Mouse (Mus musculus): ENCODE results near the gene Lmntd2. TPM values are rescaled to one million over a fixed set of nuclear protein-coding genes. Genes with fewer than 3 reads are reported as not detected.

The Lmntd2 gene
- polyA plus RNA-seq, 1 experiment from 2014 or later, result 3.9 TPM

- Histone ChIP-seq H3K36me3 (peaks cover 46% of the 10 kb centered on the region), H3K4me3 (peak within 1 kb of the TSS; percentile 83), H3K27me3 (ENCODE audit: insufficient read depth, poor library complexity, severe bottlenecking) (no peaks in the 10 kb centered on the region), H3K9me3 (no peaks in the 10 kb centered on the region), H3K27ac (peak within 1 kb of the TSS; percentile 95), H3K4me1 (replicated peaks) (peaks cover 44% of the 10 kb centered on the region)
- DNase-seq (ENCODE audit: low spot score), result peak; percentile 98
- WGBS, result under 1% methylated on average over 39 of the region's 39 CpGs
These were observed 19.9 kb downstream of the Lmntd2 start, which contains the start of the genes Hras and Lrrc56 for GRCm38 (mm10) chr7:141193948-141194347. TSS of gene Hras (minus strand) at chr7:141194005. TSS of gene Lrrc56 (plus strand) at chr7:141194157.

- H3K27me3 ChIP-seq (ENCODE audit: insufficient read depth, poor library complexity, severe bottlenecking), result no peaks in the 10 kb centered on the region
- peaks cover 44% of the 10 kb centered on the region for H3K4me1 ChIP-seq (replicated peaks)
- WGBS, result under 1% methylated on average over 35 of the region's 43 CpGs
These were observed 20.5 kb downstream of the Lmntd2 start for GRCm38 (mm10) chr7:141193348-141193856.

GRCm38 (mm10) chr7:141192776-141193347, 21.0 kb downstream of the Lmntd2 start:
- H3K27me3 ChIP-seq (ENCODE audit: insufficient read depth, poor library complexity, severe bottlenecking), result no peaks in the 10 kb centered on the region
- H3K4me3 ChIP-seq, result peak overlapping the region; percentile 83
- peaks cover 45% of the 10 kb centered on the region for H3K36me3 ChIP-seq
- H3K27ac ChIP-seq, result peak overlapping the region; percentile 95
- WGBS, result 34% methylated on average over 12 of the region's 12 CpGs
- H3K9me3 ChIP-seq, result no peaks in the 10 kb centered on the region
- no peak for DNase-seq (ENCODE audit: low spot score)
- H3K4me1 ChIP-seq (replicated peaks), result peaks cover 44% of the 10 kb centered on the region

More at GRCm38 (mm10) chr7:141193348-141193856, 20.5 kb downstream of the Lmntd2 start:
- H3K27ac ChIP-seq, result peak overlapping the region; percentile 95
- H3K4me3 ChIP-seq, result peak overlapping the region; percentile 83
- DNase-seq (ENCODE audit: low spot score), result no peak
- H3K36me3 ChIP-seq, result peaks cover 48% of the 10 kb centered on the region
- no peaks in the 10 kb centered on the region for H3K9me3 ChIP-seq

- Histone ChIP-seq H3K27ac (0 out of 2 replicates have a peak overlapping the region, but pooled peaks have one; percentile 6), H3K9me3 (no peaks in the 10 kb centered on the region), H3K36me3 (peaks cover 39% of the 10 kb centered on the region), H3K4me3 (peak overlapping the region; percentile 83), H3K27me3 (ENCODE audit: insufficient read depth, poor library complexity, severe bottlenecking) (no peaks in the 10 kb centered on the region), H3K4me1 (replicated peaks) (peaks cover 44% of the 10 kb centered on the region)
- no peak for DNase-seq (ENCODE audit: low spot score)
- WGBS, result 93% methylated on average over 24 of the region's 24 CpGs
These were observed 21.8 kb downstream of the Lmntd2 start for GRCm38 (mm10) chr7:141191796-141192685.

- no peak overlapping the region; the same call in 1 of the 2 replicates for H3K4me3 ChIP-seq
- no peak for DNase-seq (ENCODE audit: low spot score)
- no peak overlapping the region for H3K27ac ChIP-seq
- no peaks in the 10 kb centered on the region for H3K9me3 ChIP-seq
- H3K36me3 ChIP-seq, result peaks cover 39% of the 10 kb centered on the region
- H3K4me1 ChIP-seq (replicated peaks), result peaks cover 44% of the 10 kb centered on the region
- 92% methylated on average over 14 of the region's 14 CpGs for WGBS
- no peaks in the 10 kb centered on the region for H3K27me3 ChIP-seq (ENCODE audit: insufficient read depth, poor library complexity, severe bottlenecking)
These were observed 22.8 kb downstream of the Lmntd2 start for GRCm38 (mm10) chr7:141191036-141191435.

GRCm38 (mm10) chr7:141190220-141190619, 23.7 kb downstream of the Lmntd2 start:
- WGBS, result 94% methylated on average over 3 of the region's 3 CpGs

GRCm38 (mm10) chr7:141188733-141189132, 25.1 kb downstream of the Lmntd2 start:
- H3K4me1 ChIP-seq (replicated peaks), result peaks cover 28% of the 10 kb centered on the region
- no peak for DNase-seq (ENCODE audit: low spot score)
- no peaks in the 10 kb centered on the region for H3K9me3 ChIP-seq
- WGBS, result 89% methylated on average over 3 of the region's 3 CpGs
- no peak overlapping the region for H3K4me3 ChIP-seq
- H3K36me3 ChIP-seq, result peaks cover 39% of the 10 kb centered on the region
- no peak overlapping the region for H3K27ac ChIP-seq
- no peaks in the 10 kb centered on the region for H3K27me3 ChIP-seq (ENCODE audit: insufficient read depth, poor library complexity, severe bottlenecking)

More at GRCm38 (mm10) chr7:141190220-141190619, 23.7 kb downstream of the Lmntd2 start:
- Histone ChIP-seq H3K9me3 (no peaks in the 10 kb centered on the region), H3K27ac (no peak overlapping the region), H3K27me3 (ENCODE audit: insufficient read depth, poor library complexity, severe bottlenecking) (no peaks in the 10 kb centered on the region), H3K4me1 (replicated peaks) (peaks cover 36% of the 10 kb centered on the region), H3K4me3 (no peak overlapping the region), H3K36me3 (peaks cover 39% of the 10 kb centered on the region)
- no peak for DNase-seq (ENCODE audit: low spot score)

GRCm38 (mm10) chr7:141188194-141188593, 25.7 kb downstream of the Lmntd2 start:
- Histone ChIP-seq H3K4me1 (replicated peaks) (peaks cover 25% of the 10 kb centered on the region), H3K36me3 (peaks cover 39% of the 10 kb centered on the region), H3K9me3 (no peaks in the 10 kb centered on the region), H3K27me3 (ENCODE audit: insufficient read depth, poor library complexity, severe bottlenecking) (no peaks in the 10 kb centered on the region), H3K4me3 (no peak overlapping the region), H3K27ac (no peak overlapping the region)
- no peak for DNase-seq (ENCODE audit: low spot score)
- 79% methylated on average over 3 of the region's 3 CpGs for WGBS

GRCm38 (mm10) chr7:141176173-141176572, 37.7 kb downstream of the Lmntd2 start:
- 4% methylated on average over 8 of the region's 8 CpGs for WGBS
- Histone ChIP-seq H3K27ac (no peak overlapping the region), H3K4me1 (replicated peaks) (peaks cover 15% of the 10 kb centered on the region), H3K9me3 (no peaks in the 10 kb centered on the region), H3K36me3 (no peaks in the 10 kb centered on the region), H3K27me3 (ENCODE audit: insufficient read depth, poor library complexity, severe bottlenecking) (peaks cover 3% of the 10 kb centered on the region; the same call in 1 of the 2 replicates), H3K4me3 (no peak overlapping the region)
- peak; percentile 90 for DNase-seq (ENCODE audit: low spot score)

GRCm38 (mm10) chr7:141175068-141175467, 38.8 kb downstream of the Lmntd2 start:
- Histone ChIP-seq H3K4me3 (no peak overlapping the region), H3K9me3 (no peaks in the 10 kb centered on the region), H3K27me3 (ENCODE audit: insufficient read depth, poor library complexity, severe bottlenecking) (peaks cover 3% of the 10 kb centered on the region; the same call in 1 of the 2 replicates), H3K27ac (no peak overlapping the region), H3K36me3 (no peaks in the 10 kb centered on the region), H3K4me1 (replicated peaks) (peaks cover 15% of the 10 kb centered on the region)
- 83% methylated on average over 4 of the region's 4 CpGs for WGBS
- no peak for DNase-seq (ENCODE audit: low spot score)

- H3K27ac ChIP-seq, result peak overlapping the region; percentile 96
- DNase-seq (ENCODE audit: low spot score), result no peak
- no peaks in the 10 kb centered on the region for H3K9me3 ChIP-seq
- H3K27me3 ChIP-seq (ENCODE audit: insufficient read depth, poor library complexity, severe bottlenecking), result peaks cover 5% of the 10 kb centered on the region; the same call in 1 of the 2 replicates
- WGBS, result 89% methylated on average over 5 of the region's 5 CpGs
- H3K4me3 ChIP-seq, result peak overlapping the region; percentile 66
- H3K4me1 ChIP-seq (replicated peaks), result peaks cover 25% of the 10 kb centered on the region
- H3K36me3 ChIP-seq, result no peaks in the 10 kb centered on the region
These were observed 40.5 kb downstream of the Lmntd2 start for GRCm38 (mm10) chr7:141173323-141173850.

- Histone ChIP-seq H3K36me3 (no peaks in the 10 kb centered on the region), H3K4me3 (peak within 1 kb of the TSS; percentile 66), H3K27ac (peak within 1 kb of the TSS; percentile 96), H3K4me1 (replicated peaks) (peaks cover 35% of the 10 kb centered on the region), H3K9me3 (no peaks in the 10 kb centered on the region), H3K27me3 (ENCODE audit: insufficient read depth, poor library complexity, severe bottlenecking) (peaks cover 5% of the 10 kb centered on the region; the same call in 1 of the 2 replicates)
- 4% methylated on average over 55 of the region's 55 CpGs for WGBS
- peak; percentile 95 for DNase-seq (ENCODE audit: low spot score)
These were observed 41.5 kb downstream of the Lmntd2 start, which contains the start of gene Rnh1 for GRCm38 (mm10) chr7:141172116-141173006. TSS of gene Rnh1 (minus strand) at chr7:141172857.
